Mouse (Mus musculus) midbrain, embryonic 12.5 days (tissue): ENCODE data around the gene Selenos. TPM values are rescaled to one million over a fixed set of nuclear protein-coding genes. Genes with fewer than 3 reads are reported as not detected.

Experiments
- ATAC-seq: fragments of 200-750 bp; cut with Nextera tagmentation; 2 replicates; pipeline ENCODE4 v1.8.0; 2017; ENCODE audit warnings: low read depth, moderate TSS enrichment, moderate library complexity; ENCODE audit not compliant: low FRiP score
- H3K27ac ChIP-seq: fragments of 300-500 bp; sonication (generic); replicated peaks from 2 replicates; pipeline ENCODE4 v1.5.1; 2016; ENCODE audit warnings: mild to moderate bottlenecking
- H3K27me3 ChIP-seq: fragments of 300-500 bp; sonication (generic); 2 replicates; pipeline ENCODE4 v1.6.1; 2016; ENCODE audit warnings: mild to moderate bottlenecking
- H3K36me3 ChIP-seq: fragments of 300-500 bp; sonication (generic); 2 replicates; pipeline ENCODE4 v1.6.1; 2016
- H3K4me1 ChIP-seq: fragments of 300-500 bp; sonication (generic); 2 replicates; pipeline ENCODE4 v1.6.1; 2016
- H3K4me2 ChIP-seq: fragments of 300-500 bp; sonication (generic); replicated peaks from 2 replicates; pipeline ENCODE4 v1.6.1; 2016; ENCODE audit warnings: mild to moderate bottlenecking, moderate library complexity
- H3K4me3 ChIP-seq: fragments of 300-500 bp; sonication (generic); 2 replicates; pipeline ENCODE4 v1.5.1; 2016; ENCODE audit warnings: mild to moderate bottlenecking
- H3K9ac ChIP-seq: fragments of 300-500 bp; sonication (generic); replicated peaks from 2 replicates; pipeline ENCODE4 v1.6.1; 2016; ENCODE audit warnings: mild to moderate bottlenecking, moderate library complexity
- H3K9me3 ChIP-seq: fragments of 300-500 bp; sonication (generic); 2 replicates; pipeline ENCODE4 v1.6.1; 2016; ENCODE audit warnings: mild to moderate bottlenecking
- WGBS: fragments of 180-500 bp; shearing (Covaris S2); methylation state at CpG from one replicate; pipeline ENCODE4 v1.1.7; 2016; 5-methylcytosine and 5-hydroxymethylcytosine counted together
- polyA plus RNA-seq: library from polyadenylated mRNA; unstranded; fragments of >200 nt; fragmentation: Nextera tagmentation; extraction: Ambion mirVana; gene quantifications from 2 replicates; pipeline ENCODE4 v1.2.1, GENCODE M21; 2016

The Selenos gene
- polyA plus RNA-seq = 75.6 and 76.8 TPM in 2 replicates

- ATAC-seq = peak; percentile 100
- under 1% methylated on average over 65 of the region's 65 CpGs for WGBS
- Histone ChIP-seq H3K9ac (peak within 1 kb of the TSS; percentile 61), H3K36me3 (peaks cover 52% of the 10 kb centered on the region), H3K27ac (peak within 1 kb of the TSS; percentile 76), H3K27me3 (no peaks in the 10 kb centered on the region), H3K4me2 (peak within 1 kb of the TSS; percentile 85), H3K4me1 (peaks cover 17% of the 10 kb centered on the region), H3K4me3 (peak within 1 kb of the TSS; percentile 61), H3K9me3 (no peaks in the 10 kb centered on the region)
Measured at GRCm38 (mm10) chr7:66079364-66080230, at the start of gene Selenos. Gene Selenos, plus strand, starts transcription at chr7:66079649.

GRCm38 (mm10) chr7:66036809-66037208 is 42.6 kb upstream of the Selenos start:
- Histone ChIP-seq H3K4me2 (no peak overlapping the region), H3K9me3 (no peaks in the 10 kb centered on the region), H3K4me3 (no peak overlapping the region), H3K9ac (no peak overlapping the region), H3K36me3 (no peaks in the 10 kb centered on the region), H3K27ac (no peak overlapping the region), H3K4me1 (0 out of 2 replicates have a peak, but pooled peaks cover 2% of the 10 kb centered on the region), H3K27me3 (0 out of 2 replicates have a peak, but pooled peaks cover 3% of the 10 kb centered on the region)
- WGBS = 83% methylated on average over 8 of the region's 8 CpGs
- ATAC-seq = no peak

GRCm38 (mm10) chr7:66038261-66038660 is 41.2 kb upstream of the Selenos start:
- no peaks in the 10 kb centered on the region for H3K36me3 ChIP-seq
- no peak for ATAC-seq

GRCm38 (mm10) chr7:66038730-66039129 is 40.7 kb upstream of the Selenos start:
- Histone ChIP-seq H3K27me3 (0 out of 2 replicates have a peak, but pooled peaks cover 3% of the 10 kb centered on the region), H3K9ac (no peak overlapping the region), H3K27ac (no peak overlapping the region), H3K9me3 (no peaks in the 10 kb centered on the region), H3K36me3 (no peaks in the 10 kb centered on the region), H3K4me2 (no peak overlapping the region), H3K4me3 (no peak overlapping the region), H3K4me1 (0 out of 2 replicates have a peak, but pooled peaks cover 2% of the 10 kb centered on the region)
- ATAC-seq = no peak
- WGBS = 88% methylated on average over 11 of the region's 11 CpGs

More at GRCm38 (mm10) chr7:66038261-66038660, 41.2 kb upstream of the Selenos start:
- Histone ChIP-seq H3K9me3 (no peaks in the 10 kb centered on the region), H3K4me2 (no peak overlapping the region), H3K9ac (no peak overlapping the region), H3K27ac (no peak overlapping the region), H3K27me3 (0 out of 2 replicates have a peak, but pooled peaks cover 3% of the 10 kb centered on the region), H3K4me3 (no peak overlapping the region), H3K4me1 (0 out of 2 replicates have a peak, but pooled peaks cover 2% of the 10 kb centered on the region)
- 83% methylated on average over 3 of the region's 3 CpGs for WGBS

GRCm38 (mm10) chr7:66040026-66040814 is 39.2 kb upstream of the Selenos start:
- no peak overlapping the region for H3K9ac ChIP-seq
- H3K4me3 ChIP-seq = no peak overlapping the region
- no peak for ATAC-seq
- H3K36me3 ChIP-seq = no peaks in the 10 kb centered on the region
- no peak overlapping the region for H3K4me2 ChIP-seq
- H3K4me1 ChIP-seq = 0 out of 2 replicates have a peak, but pooled peaks cover 2% of the 10 kb centered on the region
- H3K27ac ChIP-seq = no peak overlapping the region
- 83% methylated on average over 18 of the region's 18 CpGs for WGBS
- H3K9me3 ChIP-seq = no peaks in the 10 kb centered on the region
- 0 out of 2 replicates have a peak, but pooled peaks cover 3% of the 10 kb centered on the region for H3K27me3 ChIP-seq

GRCm38 (mm10) chr7:66043552-66044459 is 35.6 kb upstream of the Selenos start, which contains the start of gene Gm45213:
Gene Gm45213, plus strand, starts transcription at chr7:66043602.
- H3K4me2 ChIP-seq = no peak within 1 kb of the TSS
- H3K27me3 ChIP-seq = no peaks in the 10 kb centered on the region
- no peak within 1 kb of the TSS for H3K9ac ChIP-seq
- H3K4me3 ChIP-seq = no peak within 1 kb of the TSS
- H3K27ac ChIP-seq = no peak within 1 kb of the TSS
- 0 out of 2 replicates have a peak, but pooled peaks cover 9% of the 10 kb centered on the region for H3K4me1 ChIP-seq
- H3K9me3 ChIP-seq = no peaks in the 10 kb centered on the region
- no peaks in the 10 kb centered on the region for H3K36me3 ChIP-seq
- ATAC-seq = no peak
- 85% methylated on average over 10 of the region's 10 CpGs for WGBS

- Histone ChIP-seq H3K4me2 (no peak overlapping the region), H3K9me3 (no peaks in the 10 kb centered on the region), H3K4me3 (no peak overlapping the region), H3K4me1 (0 out of 2 replicates have a peak, but pooled peaks cover 9% of the 10 kb centered on the region), H3K36me3 (no peaks in the 10 kb centered on the region), H3K27ac (no peak overlapping the region), H3K9ac (no peak overlapping the region), H3K27me3 (no peaks in the 10 kb centered on the region)
- no peak for ATAC-seq
- 46% methylated on average over 9 of the region's 9 CpGs for WGBS
Measured at GRCm38 (mm10) chr7:66044617-66045016, 34.8 kb upstream of the Selenos start.

GRCm38 (mm10) chr7:66046921-66047918 is 32.2 kb upstream of the Selenos start:
- no peak for ATAC-seq
- no peaks in the 10 kb centered on the region for H3K9me3 ChIP-seq
- no peak overlapping the region for H3K27ac ChIP-seq
- H3K4me2 ChIP-seq = no peak overlapping the region
- 54% methylated on average over 17 of the region's 17 CpGs for WGBS
- H3K4me3 ChIP-seq = no peak overlapping the region
- H3K9ac ChIP-seq = no peak overlapping the region
- no peaks in the 10 kb centered on the region for H3K27me3 ChIP-seq
- no peaks in the 10 kb centered on the region for H3K36me3 ChIP-seq
- H3K4me1 ChIP-seq = 0 out of 2 replicates have a peak, but pooled peaks cover 7% of the 10 kb centered on the region

- H3K27ac ChIP-seq = no peak overlapping the region
- no peak for ATAC-seq
- WGBS = 77% methylated on average over 4 of the region's 4 CpGs
Measured at GRCm38 (mm10) chr7:66047975-66048374, 31.5 kb upstream of the Selenos start.

More at GRCm38 (mm10) chr7:66047975-66048374, 31.5 kb upstream of the Selenos start:
- H3K4me1 ChIP-seq = 0 out of 2 replicates have a peak, but pooled peaks cover 7% of the 10 kb centered on the region
- no peak overlapping the region; the same call in 1 of the 2 replicates for H3K9ac ChIP-seq
- no peak overlapping the region for H3K4me3 ChIP-seq
- H3K27me3 ChIP-seq = no peaks in the 10 kb centered on the region
- H3K4me2 ChIP-seq = no peak overlapping the region
- no peaks in the 10 kb centered on the region for H3K9me3 ChIP-seq
- H3K36me3 ChIP-seq = no peaks in the 10 kb centered on the region
